Mouse (Mus musculus) neural tube, embryonic 15.5 days (tissue): Measurements from ENCODE around the gene Mbd3. TPM values are rescaled to one million over a fixed set of nuclear protein-coding genes. Genes with fewer than 3 reads are reported as not detected.

Experiments
- ATAC-seq: fragments of 200-750 bp; cut with Nextera tagmentation; 2 replicates; pipeline ENCODE4 v1.8.0; 2017; ENCODE audit warnings: mild to moderate bottlenecking, moderate TSS enrichment, moderate library complexity; ENCODE audit not compliant: low FRiP score
- H3K27ac ChIP-seq: fragments of 300-500 bp; sonication (generic); replicated peaks from 2 replicates; pipeline ENCODE4 v1.5.1; 2015; ENCODE audit warnings: mild to moderate bottlenecking, inconsistent platforms
- H3K27me3 ChIP-seq: fragments of 300-500 bp; sonication (generic); replicated peaks from 2 replicates; pipeline ENCODE4 v1.6.1; 2015; ENCODE audit warnings: inconsistent platforms
- H3K36me3 ChIP-seq: fragments of 300-500 bp; sonication (generic); 2 replicates; pipeline ENCODE4 v1.6.1; 2015; ENCODE audit warnings: inconsistent platforms
- H3K4me1 ChIP-seq: fragments of 300-500 bp; sonication (generic); 2 replicates; pipeline ENCODE4 v1.6.1; 2015; ENCODE audit warnings: inconsistent platforms
- H3K4me2 ChIP-seq: fragments of 300-500 bp; sonication (generic); 2 replicates; pipeline ENCODE4 v1.6.1; 2015; ENCODE audit warnings: inconsistent platforms, mild to moderate bottlenecking, moderate library complexity
- H3K4me3 ChIP-seq: fragments of 300-500 bp; sonication (generic); replicated peaks from 2 replicates; pipeline ENCODE4 v1.5.1; 2015; ENCODE audit warnings: mild to moderate bottlenecking, inconsistent platforms
- H3K9ac ChIP-seq: fragments of 300-500 bp; sonication (generic); replicated peaks from 2 replicates; pipeline ENCODE4 v1.6.1; 2015; ENCODE audit warnings: mild to moderate bottlenecking, inconsistent platforms
- H3K9me3 ChIP-seq: fragments of 300-500 bp; sonication (generic); replicated peaks from 2 replicates; pipeline ENCODE4 v1.6.1; 2016; ENCODE audit warnings: inconsistent platforms
- WGBS: fragments of 180-500 bp; shearing (Covaris S2); methylation state at CpG from one replicate; pipeline ENCODE4 v1.1.7; 2015; ENCODE audit warnings: mixed read lengths; 5-methylcytosine and 5-hydroxymethylcytosine counted together
- microRNA-seq: library from miRNA; unstranded; fragments of <30 nt; microRNA quantifications from one replicate; pipeline ENCODE4, GENCODE M21; 2017
- polyA plus RNA-seq: library from polyadenylated mRNA; unstranded; fragments of >200 nt; fragmentation: Nextera tagmentation; extraction: Ambion mirVana; gene quantifications from 2 replicates; pipeline ENCODE4 v1.2.1, GENCODE M21; 2015

Mbd3 gene
- polyA plus RNA-seq, 1 experiment from 2014 or later = 195 TPM

- Histone ChIP-seq H3K4me3 (no peak overlapping the region), H3K27me3 (peaks cover 88% of the 10 kb centered on the region), H3K4me1 (peaks cover 36% of the 10 kb centered on the region), H3K36me3 (no peaks in the 10 kb centered on the region), H3K9me3 (no peaks in the 10 kb centered on the region), H3K27ac (no peak overlapping the region), H3K9ac (no peak overlapping the region), H3K4me2 (no peak overlapping the region)
- ATAC-seq = no peak
- 51% methylated on average over 9 of the region's 9 CpGs for WGBS
These were observed 55.2 kb downstream of the Mbd3 start for GRCm38 (mm10) chr10:80344131-80344661.

- no peak overlapping the region for H3K9ac ChIP-seq
- WGBS = 25% methylated on average over 13 of the region's 13 CpGs
- no peaks in the 10 kb centered on the region for H3K9me3 ChIP-seq
- H3K36me3 ChIP-seq = no peaks in the 10 kb centered on the region
- H3K27me3 ChIP-seq = peaks cover 81% of the 10 kb centered on the region
- no peak overlapping the region for H3K27ac ChIP-seq
- peak overlapping the region; percentile 60 for H3K4me2 ChIP-seq
- peak; percentile 14; the same call in 1 of the 2 replicates for ATAC-seq
- peak overlapping the region; percentile 32 for H3K4me3 ChIP-seq
- H3K4me1 ChIP-seq = peaks cover 30% of the 10 kb centered on the region
These were observed 55.9 kb downstream of the Mbd3 start for GRCm38 (mm10) chr10:80343425-80343895.

- H3K27ac ChIP-seq = no peak overlapping the region
- peak overlapping the region; percentile 32 for H3K4me3 ChIP-seq
- peaks cover 26% of the 10 kb centered on the region for H3K4me1 ChIP-seq
- H3K9ac ChIP-seq = no peak overlapping the region
- H3K9me3 ChIP-seq = no peaks in the 10 kb centered on the region
- WGBS = under 1% methylated on average over 31 of the region's 33 CpGs
- H3K36me3 ChIP-seq = no peaks in the 10 kb centered on the region
- H3K4me2 ChIP-seq = peak overlapping the region; percentile 60
- peak; percentile 45 for ATAC-seq
- H3K27me3 ChIP-seq = peaks cover 78% of the 10 kb centered on the region
These were observed 56.5 kb downstream of the Mbd3 start for GRCm38 (mm10) chr10:80342749-80343424.

Small RNA genes lying within 50 kb of the gene (microRNA-seq; reads per million reads assigned to microRNA genes)
- gene Gm22721 = not detected

Other genes starting within 250 kb of the Mbd3 start
- gene Cirbp, start 233.6 kb downstream of the Mbd3 start, polyA plus RNA-seq = 284 and 345 TPM in 2 replicates
- 13.5 and 14.3 TPM in 2 replicates for gene 1600002K03Rik, start 226.6 kb downstream of the Mbd3 start, polyA plus RNA-seq
- gene Efna2, start 220.1 kb downstream of the Mbd3 start, polyA plus RNA-seq = 25.9 and 31.2 TPM in 2 replicates
- gene Mum1, start 173.1 kb downstream of the Mbd3 start, polyA plus RNA-seq = 46.8 and 49.6 TPM in 2 replicates
- gene Ndufs7, start 150.4 kb downstream of the Mbd3 start, polyA plus RNA-seq = 353 and 368 TPM in 2 replicates
- gene Gamt, start 138.5 kb downstream of the Mbd3 start, polyA plus RNA-seq = 27.9 and 34.6 TPM in 2 replicates
- gene Dazap1, start 138.1 kb downstream of the Mbd3 start, polyA plus RNA-seq = 48.6 and 50.4 TPM in 2 replicates
- 544 and 638 TPM in 2 replicates for gene Rps15, start 107.1 kb downstream of the Mbd3 start, polyA plus RNA-seq
- gene Apc2, start 103.6 kb downstream of the Mbd3 start, polyA plus RNA-seq = 122 and 144 TPM in 2 replicates
- 26.9 and 36.6 TPM in 2 replicates for gene 2310011J03Rik, start 79.0 kb downstream of the Mbd3 start, polyA plus RNA-seq
- gene Pcsk4, start 70.1 kb downstream of the Mbd3 start, polyA plus RNA-seq = 5.6 and 8.2 TPM in 2 replicates
- gene Reep6, start 69.6 kb downstream of the Mbd3 start, polyA plus RNA-seq = 4.3 and 7.3 TPM in 2 replicates
- 1.6 and 3.6 TPM in 2 replicates for gene Adamtsl5, start 51.1 kb downstream of the Mbd3 start, polyA plus RNA-seq
- gene Plk5, start 43.1 kb downstream of the Mbd3 start, polyA plus RNA-seq = 3.9 and 6.1 TPM in 2 replicates
- gene Mex3d, start 11.9 kb downstream of the Mbd3 start, polyA plus RNA-seq = 9.1 and 14.0 TPM in 2 replicates
- gene Uqcr11, start 7.3 kb upstream of the Mbd3 start, polyA plus RNA-seq = 731 and 790 TPM in 2 replicates
- gene Tcf3, start 34.1 kb upstream of the Mbd3 start, polyA plus RNA-seq = 33.4 and 51.7 TPM in 2 replicates
- 0.63 and 1.0 TPM in 2 replicates for gene Onecut3, start 95.3 kb upstream of the Mbd3 start, polyA plus RNA-seq
- gene Atp8b3, start 139.6 kb upstream of the Mbd3 start, polyA plus RNA-seq = 1.4 and 1.5 TPM in 2 replicates
- gene Rexo1, start 162.0 kb upstream of the Mbd3 start, polyA plus RNA-seq = 29.5 TPM in 2 replicates
- 6.5 TPM in 2 replicates for gene Klf16, start 177.8 kb upstream of the Mbd3 start, polyA plus RNA-seq
- 148 and 152 TPM in 2 replicates for gene Abhd17a, start 190.8 kb upstream of the Mbd3 start, polyA plus RNA-seq
- gene Scamp4, start 203.3 kb upstream of the Mbd3 start, polyA plus RNA-seq = 68.2 and 79.8 TPM in 2 replicates
- 5.0 and 7.0 TPM in 2 replicates for gene Adat3, start 203.3 kb upstream of the Mbd3 start, polyA plus RNA-seq
- gene Gm49322, start 206.5 kb upstream of the Mbd3 start, polyA plus RNA-seq = 3.0 and 3.2 TPM in 2 replicates
- 106 and 118 TPM in 2 replicates for gene Csnk1g2, start 223.3 kb upstream of the Mbd3 start, polyA plus RNA-seq